16 mouse cellular contexts compared by ENCODE assay signal in genomic region chr12:46303136-46303797, GRCm38 (mm10).
"Had no signal": no experiment of that assay in that cellular context is flagged by ENCODE, and none has a peak within 500 bp of the region (broad histone marks: within the 10 kb centered on the region; RNA-seq: fewer than 3 reads in every experiment).

No protein-coding gene starts in this region.

- H3K4me2 ChIP-seq: liver, embryonic 12.5 days; lung, embryonic 15.5 days; neural tube, embryonic 12.5 days; stomach, embryonic 15.5 days had no signal

- H3K27me3 ChIP-seq: liver, embryonic 12.5 days; lung, embryonic 15.5 days; megakaryocyte, embryonic 14.5 days; neural tube, embryonic 12.5 days; stomach, embryonic 15.5 days had no signal

- DNase-seq: lung, adult 18-20 months; lung, postnatal 14 days; lung, postnatal 36 days; right cerebral cortex, postnatal 14 days; thymus, adult 2 months; thymus, postnatal 14 days; thymus, postnatal 36 days had no signal

- H3K27ac ChIP-seq: liver, embryonic 12.5 days; liver, embryonic 14.5 days; lung, embryonic 15.5 days; macrophage; neural tube, embryonic 12.5 days; stomach, embryonic 15.5 days; stomach, postnatal 0 days had no signal

- H3K9ac ChIP-seq: liver, embryonic 12.5 days; liver, embryonic 14.5 days; lung, embryonic 15.5 days; neural tube, embryonic 12.5 days; stomach, embryonic 15.5 days had no signal

- H3K9me3 ChIP-seq: liver, embryonic 12.5 days; lung, embryonic 15.5 days; neural tube, embryonic 12.5 days; stomach, embryonic 15.5 days had no signal

- H3K36me3 ChIP-seq: liver, embryonic 12.5 days; lung, embryonic 15.5 days; neural tube, embryonic 12.5 days; stomach, embryonic 15.5 days had no signal

- H3K4me3 ChIP-seq: liver, embryonic 12.5 days; lung, embryonic 15.5 days; megakaryocyte, embryonic 14.5 days; neural tube, embryonic 12.5 days; stomach, embryonic 15.5 days had no signal

- H3K4me1 ChIP-seq: liver, embryonic 12.5 days; lung, embryonic 15.5 days; megakaryocyte, embryonic 14.5 days; neural tube, embryonic 12.5 days; stomach, embryonic 15.5 days had no signal

- ATAC-seq: liver, embryonic 12.5 days; lung, postnatal 0 days had no signal
